In genomic region chr5:90742029-90742428, GRCm38 (mm10) we compare ENCODE assay signal across 17 mouse cellular contexts. TPM values are rescaled to one million over a fixed set of nuclear protein-coding genes. Genes with fewer than 3 reads are reported as not detected.
DNase-seq lines count a peak whose midpoint lies in the region; ATAC-seq and TF ChIP-seq lines count a peak whose summit lies in the region.
"Had no signal": no experiment of that assay in that cellular context is flagged by ENCODE, and none has a peak within 500 bp of the region (broad histone marks: within the 10 kb centered on the region; RNA-seq: fewer than 3 reads in every experiment).

No protein-coding gene starts in this region.

- H3K4me1 ChIP-seq in lung, embryonic 14.5 days (ENCODE audit: insufficient read depth) = no peaks in the 10 kb centered on the region
- H3K4me1 ChIP-seq in G1E (ENCODE audit: insufficient read depth, low read depth, low read length) = peaks cover 36% of the 10 kb centered on the region
- H3K4me1 ChIP-seq in liver, embryonic 12.5 days = no peaks in the 10 kb centered on the region
- H3K4me1 ChIP-seq: forebrain, embryonic 12.5 days; heart, embryonic 13.5 days; hindbrain, embryonic 15.5 days; limb, embryonic 13.5 days had no signal

- no peak overlapping the region for H3K4me2 ChIP-seq in lung, embryonic 14.5 days
- no peak overlapping the region for H3K4me2 ChIP-seq in liver, embryonic 12.5 days
- H3K4me2 ChIP-seq: forebrain, embryonic 12.5 days; heart, embryonic 13.5 days; hindbrain, embryonic 15.5 days; limb, embryonic 13.5 days had no signal

- H3K9ac ChIP-seq in lung, embryonic 14.5 days = no peak overlapping the region
- no peak overlapping the region for H3K9ac ChIP-seq in liver, embryonic 12.5 days
- H3K9ac ChIP-seq: forebrain, embryonic 12.5 days; heart, embryonic 13.5 days; hindbrain, embryonic 15.5 days; limb, embryonic 13.5 days had no signal

- H3K27me3 ChIP-seq in lung, embryonic 14.5 days (ENCODE audit: insufficient read depth, low read length) = no peaks in the 10 kb centered on the region
- H3K27me3 ChIP-seq in G1E (ENCODE audit: insufficient read depth, low read length) = no peaks in the 10 kb centered on the region
- H3K27me3 ChIP-seq in liver, embryonic 12.5 days (replicated peaks) = no peaks in the 10 kb centered on the region
- H3K27me3 ChIP-seq: forebrain, embryonic 12.5 days; heart, embryonic 13.5 days; hindbrain, embryonic 15.5 days; limb, embryonic 13.5 days; Patski had no signal

- WGBS in lung, embryonic 14.5 days = 56% methylated on average over 4 of the region's 4 CpGs
- WGBS in liver, embryonic 12.5 days (ENCODE audit: insufficient replicate concordance) = 15% methylated on average over 4 of the region's 4 CpGs

- TF ChIP-seq CTCF in lung, embryonic 14.5 days (IDR thresholded peaks at IDR 0.05; ENCODE audit: low read depth) = no peak
- no peak for TF ChIP-seq CTCF in G1E (IDR thresholded peaks at IDR 0.05; ENCODE audit: low read depth, low read length)

- ATAC-seq in lung, embryonic 14.5 days (ENCODE audit: insufficient read depth) = no peak
- peak; percentile 99 for ATAC-seq in G1E (ENCODE audit: extremely low read depth, insufficient number of reproducible peaks, low FRiP score, poor library complexity, severe bottlenecking)
- peak; percentile 62 for ATAC-seq in liver, embryonic 12.5 days
- ATAC-seq: Patski had no signal

- H3K27ac ChIP-seq in lung, embryonic 14.5 days (ENCODE audit: low read depth) = no peak overlapping the region
- no peak overlapping the region for H3K27ac ChIP-seq in liver, embryonic 12.5 days
- H3K27ac ChIP-seq: forebrain, embryonic 12.5 days; heart, embryonic 13.5 days; hindbrain, embryonic 15.5 days; limb, embryonic 13.5 days had no signal

- DNase-seq in lung, embryonic 14.5 days = peak; percentile 23
- DNase-seq in lung, postnatal 14 days = no peak
- DNase-seq in G1E (ENCODE audit: low spot score) = peak; percentile 72
- peak; percentile 6 for DNase-seq in naive thymus-derived CD4-positive, alpha-beta T cell, adult 2 months (ENCODE audit: low read depth)
- no peak for DNase-seq in urinary bladder, postnatal 14 days (ENCODE audit: low spot score)
- DNase-seq in layer of hippocampus, postnatal 36 days = no peak
- DNase-seq in ovary, postnatal 14 days (ENCODE audit: low spot score) = no peak
- DNase-seq: kidney, postnatal 4 days had no signal

- H3K9me3 ChIP-seq in lung, embryonic 14.5 days (ENCODE audit: low read depth, low read length) = no peaks in the 10 kb centered on the region
- no peaks in the 10 kb centered on the region for H3K9me3 ChIP-seq in G1E (replicated peaks)
- H3K9me3 ChIP-seq in liver, embryonic 12.5 days (replicated peaks) = no peaks in the 10 kb centered on the region
- H3K9me3 ChIP-seq: forebrain, embryonic 12.5 days; heart, embryonic 13.5 days; hindbrain, embryonic 15.5 days; limb, embryonic 13.5 days had no signal

- no peaks in the 10 kb centered on the region for H3K36me3 ChIP-seq in lung, embryonic 14.5 days (ENCODE audit: insufficient read depth)
- no peaks in the 10 kb centered on the region for H3K36me3 ChIP-seq in G1E (replicated peaks)
- no peaks in the 10 kb centered on the region for H3K36me3 ChIP-seq in liver, embryonic 12.5 days
- H3K36me3 ChIP-seq: forebrain, embryonic 12.5 days; heart, embryonic 13.5 days; hindbrain, embryonic 15.5 days; limb, embryonic 13.5 days had no signal

- no peak overlapping the region for H3K4me3 ChIP-seq in lung, embryonic 14.5 days (ENCODE audit: low read depth, low read length)
- no peak overlapping the region for H3K4me3 ChIP-seq in G1E (ENCODE audit: low read depth, low read length)
- no peak overlapping the region for H3K4me3 ChIP-seq in liver, embryonic 12.5 days
- H3K4me3 ChIP-seq: forebrain, embryonic 12.5 days; heart, embryonic 13.5 days; hindbrain, embryonic 15.5 days; limb, embryonic 13.5 days had no signal

RNA-seq across cellular contexts. Expression of gene Cxcl5, which starts 17.1 kb away (rescaled TPM):
- polyA plus RNA-seq in lung, embryonic 14.5 days (2014; fragmentation: Nextera tagmentation; extraction: Ambion mirVana) = 0.19 TPM in 1 of 2 replicates, not detected in the other
- total RNA-seq in G1E (2014; fragmentation: Nextera tagmentation) (not detected in 2 replicates), G1E (2017) (not detected in 2 replicates)
- polyA plus RNA-seq in G1E (2012) = not detected in 2 replicates
- 1.3 and 1.5 TPM in 2 replicates for polyA plus RNA-seq in liver, embryonic 12.5 days (2016; fragmentation: Nextera tagmentation; extraction: Ambion mirVana)
- total RNA-seq in layer of hippocampus, postnatal 36 days (2021) = not detected
- total RNA-seq: midbrain, postnatal 0 days had no signal
- polyA plus RNA-seq: forebrain, embryonic 12.5 days; testis, adult 2 months had no signal

RNA-seq across cellular contexts. Expression of gene Ppbp, which starts 26.3 kb away (rescaled TPM):
- polyA plus RNA-seq in lung, embryonic 14.5 days (2014; fragmentation: Nextera tagmentation; extraction: Ambion mirVana) = 8.4 and 9.2 TPM in 2 replicates
- total RNA-seq in G1E (2014; fragmentation: Nextera tagmentation) (9.5 and 16.3 TPM in 2 replicates), G1E (2017) (1.2 and 1.4 TPM in 2 replicates)
- polyA plus RNA-seq in G1E (2012) = 0.31 and 0.51 TPM in 2 replicates
- 164 and 174 TPM in 2 replicates for polyA plus RNA-seq in liver, embryonic 12.5 days (2016; fragmentation: Nextera tagmentation; extraction: Ambion mirVana)
- not detected for total RNA-seq in layer of hippocampus, postnatal 36 days (2021)
- total RNA-seq: midbrain, postnatal 0 days had no signal

RNA-seq across cellular contexts. Expression of gene Pf4, which starts 30.2 kb away (rescaled TPM):
- 57.3 and 60.3 TPM in 2 replicates for polyA plus RNA-seq in lung, embryonic 14.5 days (2014; fragmentation: Nextera tagmentation; extraction: Ambion mirVana)
- total RNA-seq in G1E (2014; fragmentation: Nextera tagmentation) = 73.3 and 84.5 TPM in 2 replicates
- total RNA-seq in G1E (2017) = 31.9 and 45.6 TPM in 2 replicates
- 2.9 and 6.8 TPM in 2 replicates for polyA plus RNA-seq in G1E (2012)
- 746 and 863 TPM in 2 replicates for polyA plus RNA-seq in liver, embryonic 12.5 days (2016; fragmentation: Nextera tagmentation; extraction: Ambion mirVana)
- 1 to 10 TPM; 1.7 to 4.1 TPM for total RNA-seq in layer of hippocampus, postnatal 36 days (2021)
- polyA plus RNA-seq: Patski had no signal

RNA-seq across cellular contexts. Expression of gene Cxcl3, which starts 43.9 kb away (rescaled TPM):
- polyA plus RNA-seq in lung, embryonic 14.5 days (2014; fragmentation: Nextera tagmentation; extraction: Ambion mirVana) = 0.18 TPM in 1 of 2 replicates, not detected in the other
- not detected in 2 replicates for total RNA-seq in G1E (2014; fragmentation: Nextera tagmentation)
- total RNA-seq in G1E (2017) = 0.06 and 0.16 TPM in 2 replicates
- 0.25 and 0.54 TPM in 2 replicates for polyA plus RNA-seq in G1E (2012)
- polyA plus RNA-seq in liver, embryonic 12.5 days (2016; fragmentation: Nextera tagmentation; extraction: Ambion mirVana) = not detected in 2 replicates
- total RNA-seq in layer of hippocampus, postnatal 36 days (2021) = not detected
- total RNA-seq: midbrain, postnatal 0 days had no signal
- polyA plus RNA-seq: brain, embryonic 14.5 days; forebrain, embryonic 12.5 days; heart, embryonic 13.5 days; Patski; testis, adult 2 months had no signal

RNA-seq across cellular contexts. Expression of gene Cxcl15, which starts 52.3 kb away (rescaled TPM):
- 11.4 and 11.7 TPM in 2 replicates for polyA plus RNA-seq in lung, embryonic 14.5 days (2014; fragmentation: Nextera tagmentation; extraction: Ambion mirVana)
- not detected in 2 replicates for total RNA-seq in G1E (2014; fragmentation: Nextera tagmentation)
- 0.06 and 0.11 TPM in 2 replicates for total RNA-seq in G1E (2017)
- not detected in 2 replicates for polyA plus RNA-seq in G1E (2012)
- not detected in 2 replicates for polyA plus RNA-seq in liver, embryonic 12.5 days (2016; fragmentation: Nextera tagmentation; extraction: Ambion mirVana)
- total RNA-seq in layer of hippocampus, postnatal 36 days (2021) = not detected
- total RNA-seq: midbrain, postnatal 0 days had no signal
- polyA plus RNA-seq: brain, embryonic 14.5 days; forebrain, embryonic 12.5 days; hindbrain, embryonic 15.5 days; midbrain, postnatal 0 days; testis, adult 2 months had no signal

Comparison
In these comparisons a context has a peak if more than half of its experiments do, and no peak if none do; other contexts are left out.
1. DNase-seq: peak in lung, embryonic 14.5 days (single experiment), G1E (single experiment) and naive thymus-derived CD4-positive, alpha-beta T cell, adult 2 months (single experiment); none in lung, postnatal 14 days (single experiment), urinary bladder, postnatal 14 days (single experiment), layer of hippocampus, postnatal 36 days (0 of 2) and ovary, postnatal 14 days (single experiment).
2. RNA of gene Ppbp, which starts 26.3 kb away (polyA plus RNA-seq): 164 to 174 TPM in liver, embryonic 12.5 days; 8.4 to 9.2 TPM in lung, embryonic 14.5 days and 0.31 to 0.51 TPM in G1E; every median in the first group is over 10 times any median in the second.
3. RNA of gene Pf4, which starts 30.2 kb away (polyA plus RNA-seq): 746 to 863 TPM in liver, embryonic 12.5 days; 57.3 to 60.3 TPM in lung, embryonic 14.5 days and 2.9 to 6.8 TPM in G1E; every median in the first group is over 10 times any median in the second.